Mouse (Mus musculus) erythroblast, embryonic 14.5 days (primary cell): ENCODE measurements around the gene Gas7. TPM values are rescaled to one million over a fixed set of nuclear protein-coding genes. Genes with fewer than 3 reads are reported as not detected.

Source experiments
- H3K27me3 ChIP-seq: 2 replicates; pipeline ENCODE4 v1.6.1; 2012; ENCODE audit warnings: inconsistent platforms; ENCODE audit not compliant: control insufficient read depth
- H3K36me3 ChIP-seq: 2 replicates; pipeline ENCODE4 v1.6.1; 2012; ENCODE audit warnings: mild to moderate bottlenecking, inconsistent platforms; ENCODE audit not compliant: control insufficient read depth
- H3K4me1 ChIP-seq: 2 replicates; pipeline ENCODE4 v1.6.1; 2012; ENCODE audit warnings: inconsistent platforms; ENCODE audit not compliant: control insufficient read depth
- H3K4me3 ChIP-seq: replicated peaks from 2 replicates; pipeline ENCODE3; 2012; ENCODE audit warnings: moderate library complexity, mild to moderate bottlenecking, inconsistent platforms
- H3K9me3 ChIP-seq: 2 replicates; pipeline ENCODE4 v1.6.1; 2012; ENCODE audit warnings: low read length, inconsistent platforms, mixed read lengths; ENCODE audit not compliant: control insufficient read depth
- GATA1 ChIP-seq: IDR thresholded peaks from 2 replicates; pipeline ENCODE4 v1.6.1; 2012; ENCODE audit warnings: low read length, inconsistent platforms, mixed read lengths
- TAL1 ChIP-seq: IDR thresholded peaks from 3 replicates; pipeline ENCODE4 v1.6.1; 2012; ENCODE audit warnings: low read length, inconsistent platforms, mixed read lengths
- polyA plus RNA-seq: library from polyadenylated mRNA; stranded (reverse); fragments of >175 nt; gene quantifications from 2 replicates; pipeline ENCODE4 v1.2.3, GENCODE M21; 2012

Gene Gas7
- polyA plus RNA-seq, 1 experiment = 0.01 TPM

DNA sequence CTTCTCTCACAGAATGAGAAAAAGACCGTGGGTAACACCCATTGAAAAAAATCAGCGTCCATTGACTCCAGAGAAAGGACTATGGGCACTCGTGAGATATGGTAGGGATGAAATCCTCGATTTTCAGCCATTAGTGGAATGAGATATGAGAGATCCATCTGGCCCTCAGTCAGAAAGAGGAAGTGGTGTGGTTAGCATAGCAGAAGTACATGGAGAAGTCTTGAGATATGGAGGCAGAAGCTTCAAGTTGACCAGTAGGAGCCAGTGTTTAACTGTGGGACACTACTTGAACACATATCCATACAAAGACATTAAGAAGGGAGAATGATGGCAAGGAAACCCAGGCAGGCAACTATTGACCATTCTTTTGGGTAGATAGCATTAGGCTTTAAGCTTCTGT is 82.1 kb downstream of the Gas7 start:
- Histone ChIP-seq H3K4me3 (no peak overlapping the region), H3K36me3 (no peaks in the 10 kb centered on the region), H3K27me3 (no peaks in the 10 kb centered on the region), H3K9me3 (no peaks in the 10 kb centered on the region), H3K4me1 (no peaks in the 10 kb centered on the region)
- no peak for TF ChIP-seq GATA1
- no peak for TF ChIP-seq TAL1

- Histone ChIP-seq H3K4me3 (no peak overlapping the region), H3K36me3 (no peaks in the 10 kb centered on the region), H3K9me3 (no peaks in the 10 kb centered on the region), H3K4me1 (no peaks in the 10 kb centered on the region), H3K27me3 (no peaks in the 10 kb centered on the region)
- no peak for TF ChIP-seq GATA1
- no peak for TF ChIP-seq TAL1
Observed at GRCm38 (mm10) chr11:67538557-67538956, 83.3 kb downstream of the Gas7 start.

DNA sequence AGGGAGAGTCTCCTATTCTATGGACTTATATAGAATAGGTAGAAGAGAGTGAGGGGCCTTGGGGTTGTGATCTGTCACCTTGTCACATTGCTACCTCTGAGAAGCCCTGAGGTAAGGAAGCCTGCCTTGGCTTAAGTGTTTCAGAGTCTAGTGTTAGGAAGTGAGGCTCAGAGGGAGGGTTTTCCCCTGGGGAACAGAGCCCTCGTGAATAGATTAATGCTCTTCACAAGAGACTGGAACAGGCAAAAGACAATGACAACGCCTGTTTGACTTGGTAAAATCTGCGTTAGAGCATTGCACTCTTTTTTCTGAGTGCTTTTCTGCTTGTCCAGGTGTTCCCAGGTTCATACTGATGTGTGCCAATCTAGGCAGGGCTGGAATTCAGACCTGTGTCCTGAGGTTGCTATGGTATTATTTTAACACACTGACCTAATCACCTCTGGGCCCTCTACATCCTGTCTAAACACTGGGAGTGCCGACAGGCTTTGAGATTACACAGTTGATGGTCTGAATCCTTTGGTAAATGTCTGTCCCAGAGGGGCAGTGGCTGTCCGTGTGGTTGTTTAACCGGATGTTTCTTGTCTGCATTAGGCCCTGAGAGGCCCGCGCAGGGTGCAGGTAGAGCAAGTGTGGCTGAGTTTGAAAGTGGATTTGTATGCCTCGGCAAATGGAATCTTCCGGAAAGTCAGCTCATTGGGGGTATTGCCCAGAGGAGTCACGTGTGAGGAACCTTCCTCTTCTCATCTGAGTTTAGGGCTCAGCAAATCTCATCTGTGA is 89.6 kb downstream of the Gas7 start:
- Histone ChIP-seq H3K36me3 (no peaks in the 10 kb centered on the region), H3K9me3 (no peaks in the 10 kb centered on the region)
- TF ChIP-seq TAL1 (no peak), GATA1 (no peak)

GRCm38 (mm10) chr11:67546582-67546981 is 91.3 kb downstream of the Gas7 start:
- no peaks in the 10 kb centered on the region for H3K27me3 ChIP-seq
- no peak overlapping the region for H3K4me3 ChIP-seq
- no peaks in the 10 kb centered on the region for H3K4me1 ChIP-seq
- no peaks in the 10 kb centered on the region for H3K36me3 ChIP-seq
- no peak for TF ChIP-seq TAL1
- no peak for TF ChIP-seq GATA1
- H3K9me3 ChIP-seq = no peaks in the 10 kb centered on the region

More for the DNA sequence above, 89.6 kb downstream of the Gas7 start:
- H3K27me3 ChIP-seq = no peaks in the 10 kb centered on the region
- no peaks in the 10 kb centered on the region for H3K4me1 ChIP-seq
- no peak overlapping the region for H3K4me3 ChIP-seq

- TF ChIP-seq TAL1 = no peak
- TF ChIP-seq GATA1 = no peak
- no peaks in the 10 kb centered on the region for H3K4me1 ChIP-seq
- no peaks in the 10 kb centered on the region for H3K9me3 ChIP-seq
- no peak overlapping the region for H3K4me3 ChIP-seq
- no peaks in the 10 kb centered on the region for H3K36me3 ChIP-seq
- H3K27me3 ChIP-seq = no peaks in the 10 kb centered on the region
Observed at GRCm38 (mm10) chr11:67549306-67549705, 94.1 kb downstream of the Gas7 start.

DNA sequence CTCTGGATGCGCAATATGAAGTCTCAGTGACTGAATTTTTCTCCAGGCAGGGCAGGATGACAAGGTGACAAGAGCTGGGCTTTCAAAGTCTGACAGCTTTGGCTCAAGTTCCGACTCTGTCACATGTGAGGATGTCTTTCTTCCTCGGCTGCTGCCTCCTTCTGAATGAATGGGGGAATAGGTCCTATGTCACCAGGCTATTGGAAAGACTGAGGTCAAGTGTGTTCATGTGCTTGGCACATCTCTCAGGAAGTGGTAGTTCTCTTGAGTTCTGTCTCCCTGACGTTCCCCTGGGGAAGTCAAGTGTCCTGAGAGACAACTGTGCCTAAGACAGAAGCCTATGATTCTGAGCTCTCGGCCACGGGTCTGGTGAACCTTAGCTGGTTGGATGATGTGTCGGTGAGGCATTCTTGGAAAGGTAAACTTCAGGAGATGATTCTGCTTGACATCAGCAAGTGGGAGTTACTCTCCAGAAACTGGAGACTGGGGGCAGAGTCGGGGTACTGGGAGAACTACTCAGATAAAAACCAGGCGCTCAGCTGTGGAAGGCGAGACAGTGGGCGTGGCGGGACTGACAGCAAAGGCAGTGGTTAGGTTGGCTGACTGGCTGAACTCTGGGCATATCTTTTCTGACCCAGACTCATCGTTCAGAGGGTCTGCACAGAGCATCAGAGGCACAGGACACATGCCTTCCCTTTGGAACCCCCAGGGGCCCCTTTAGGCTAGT is 94.7 kb downstream of the Gas7 start:
- Histone ChIP-seq H3K9me3 (no peaks in the 10 kb centered on the region), H3K27me3 (no peaks in the 10 kb centered on the region), H3K4me3 (no peak overlapping the region), H3K36me3 (no peaks in the 10 kb centered on the region), H3K4me1 (no peaks in the 10 kb centered on the region)
- no peak for TF ChIP-seq GATA1
- no peak for TF ChIP-seq TAL1

DNA sequence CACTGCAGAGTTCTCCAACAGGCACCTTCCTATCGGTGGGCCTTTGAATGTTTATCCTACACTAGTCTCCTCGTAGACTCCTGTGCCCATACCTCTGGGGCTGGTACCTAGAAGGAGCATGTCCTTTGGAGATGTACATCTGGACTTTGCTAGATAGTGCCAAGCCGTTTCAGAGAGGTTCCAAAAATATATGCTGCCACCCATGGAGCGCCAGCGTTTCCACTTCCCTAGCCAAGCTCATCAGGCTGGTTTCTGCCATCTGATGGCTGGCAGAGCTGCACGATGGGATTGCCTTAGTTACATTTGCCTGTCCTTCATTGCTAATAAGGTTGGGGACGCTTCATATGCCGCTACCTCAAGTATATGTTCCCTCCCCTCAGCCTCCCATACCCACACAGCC is 97.2 kb downstream of the Gas7 start:
- no peak for TF ChIP-seq TAL1
- TF ChIP-seq GATA1 = no peak

DNA sequence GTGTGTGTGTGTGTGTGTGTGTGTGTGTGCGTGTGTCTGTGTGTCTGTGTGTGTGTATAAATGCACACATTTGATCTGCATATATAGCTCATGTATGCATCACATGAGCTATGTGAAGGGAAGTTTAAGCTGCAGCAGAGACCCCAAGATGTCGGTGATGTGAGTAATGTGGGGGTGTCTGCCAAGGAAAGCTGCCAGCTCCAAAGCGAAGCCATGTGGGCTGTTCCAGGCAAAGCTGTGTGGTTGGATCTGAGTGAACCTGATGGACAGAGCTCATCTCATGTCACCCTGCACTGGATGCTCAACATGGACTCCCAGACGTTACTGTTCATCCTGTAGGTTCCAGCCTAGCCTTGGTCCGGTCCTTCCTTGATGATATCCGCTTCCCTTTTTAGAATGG is 99.0 kb downstream of the Gas7 start:
- Histone ChIP-seq H3K27me3 (no peaks in the 10 kb centered on the region), H3K36me3 (no peaks in the 10 kb centered on the region), H3K9me3 (no peaks in the 10 kb centered on the region), H3K4me1 (no peaks in the 10 kb centered on the region), H3K4me3 (no peak overlapping the region)
- TF ChIP-seq TAL1 = no peak
- TF ChIP-seq GATA1 = no peak

More for the DNA sequence above, 97.2 kb downstream of the Gas7 start:
- Histone ChIP-seq H3K9me3 (no peaks in the 10 kb centered on the region), H3K4me1 (no peaks in the 10 kb centered on the region), H3K36me3 (no peaks in the 10 kb centered on the region), H3K4me3 (no peak overlapping the region), H3K27me3 (no peaks in the 10 kb centered on the region)

DNA sequence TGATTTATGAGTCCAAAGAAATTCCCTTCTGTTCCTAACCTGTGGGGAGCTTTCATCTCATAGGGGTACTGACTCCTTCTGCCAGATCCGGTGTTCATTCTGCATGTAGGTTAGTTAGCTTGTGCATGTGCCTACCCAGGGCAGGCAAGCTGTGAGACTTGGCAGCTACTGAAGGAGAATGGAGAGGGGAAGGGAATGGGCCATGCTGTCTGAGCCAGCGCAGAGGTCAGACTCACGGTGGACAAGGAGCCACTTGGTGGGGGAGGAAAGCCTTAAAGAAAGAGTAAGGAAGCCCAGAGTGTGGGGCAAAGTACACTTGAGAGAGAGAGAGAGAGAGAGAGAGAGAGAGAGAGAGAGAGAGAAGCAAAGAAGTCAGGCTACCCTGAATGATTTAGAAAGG is 101.1 kb downstream of the Gas7 start:
- no peak overlapping the region for H3K4me3 ChIP-seq
- H3K4me1 ChIP-seq = no peaks in the 10 kb centered on the region
- no peaks in the 10 kb centered on the region for H3K27me3 ChIP-seq
- TF ChIP-seq TAL1 (no peak), GATA1 (no peak)
- no peaks in the 10 kb centered on the region for H3K36me3 ChIP-seq
- no peaks in the 10 kb centered on the region for H3K9me3 ChIP-seq
